Mouse (Mus musculus): ENCODE data around the gene Ankrd2. TPM values are rescaled to one million over a fixed set of nuclear protein-coding genes. Genes with fewer than 3 reads are reported as not detected.

Gene Ankrd2
- polyA plus RNA-seq, 1 experiment = 6.8 TPM

- Histone ChIP-seq H3K4me3 (ENCODE audit: extremely low read depth, insufficient read depth, insufficient read length) (no peak overlapping the region), H3K36me3 (ENCODE audit: control insufficient read depth, insufficient read depth, low read length) (no peaks in the 10 kb centered on the region), H3K27ac (ENCODE audit: insufficient read depth, low read length) (no peak overlapping the region), H3K27me3 (ENCODE audit: control insufficient read depth, insufficient read depth, low read length) (no peaks in the 10 kb centered on the region), H3K4me1 (ENCODE audit: control insufficient read depth, insufficient read depth, insufficient read length) (no peaks in the 10 kb centered on the region; the same call in 1 of the 2 replicates)
- DNase-seq (ENCODE audit: low read depth in 1 of 2, low spot score in 2 of 2) = no peak
- TF ChIP-seq CTCF (IDR thresholded peaks at IDR 0.05; ENCODE audit: extremely low read depth, insufficient read depth, insufficient read length, insufficient replicate concordance) = no peak
- 92% methylated on average over 1 of the region's 1 CpGs for WGBS
Measured at GRCm38 (mm10) chr19:41995483-41995882, 40.3 kb upstream of the Ankrd2 start.

- TF ChIP-seq CTCF (IDR thresholded peaks at IDR 0.05; ENCODE audit: extremely low read depth, insufficient read depth, insufficient read length, insufficient replicate concordance) (no peak), POLR2A (IDR thresholded peaks at IDR 0.05; ENCODE audit: low read depth, low read length) (no peak)
- no peaks in the 10 kb centered on the region for H3K27me3 ChIP-seq (ENCODE audit: control insufficient read depth, insufficient read depth, low read length)
- H3K4me1 ChIP-seq (ENCODE audit: control insufficient read depth, insufficient read depth, insufficient read length) = no peaks in the 10 kb centered on the region; the same call in 1 of the 2 replicates
- H3K36me3 ChIP-seq (ENCODE audit: control insufficient read depth, insufficient read depth, low read length) = no peaks in the 10 kb centered on the region
- no peak for DNase-seq (ENCODE audit: low read depth in 1 of 2, low spot score in 2 of 2)
- 92% methylated on average over 10 of the region's 10 CpGs for WGBS
- no peak overlapping the region for H3K4me3 ChIP-seq (ENCODE audit: extremely low read depth, insufficient read depth, insufficient read length)
- H3K27ac ChIP-seq (ENCODE audit: insufficient read depth, low read length) = no peak overlapping the region
Measured at GRCm38 (mm10) chr19:41997090-41997489, 38.7 kb upstream of the Ankrd2 start.

- Histone ChIP-seq H3K36me3 (ENCODE audit: control insufficient read depth, insufficient read depth, low read length) (no peaks in the 10 kb centered on the region), H3K27me3 (ENCODE audit: control insufficient read depth, insufficient read depth, low read length) (no peaks in the 10 kb centered on the region), H3K27ac (ENCODE audit: insufficient read depth, low read length) (no peak overlapping the region), H3K4me3 (ENCODE audit: extremely low read depth, insufficient read depth, insufficient read length) (no peak overlapping the region), H3K4me1 (ENCODE audit: control insufficient read depth, insufficient read depth, insufficient read length) (no peaks in the 10 kb centered on the region; the same call in 1 of the 2 replicates)
- no peak for DNase-seq (ENCODE audit: low read depth in 1 of 2, low spot score in 2 of 2)
- WGBS = 90% methylated on average over 9 of the region's 9 CpGs
- TF ChIP-seq POLR2A (IDR thresholded peaks at IDR 0.05; ENCODE audit: low read depth, low read length) = no peak
- TF ChIP-seq CTCF (IDR thresholded peaks at IDR 0.05; ENCODE audit: extremely low read depth, insufficient read depth, insufficient read length, insufficient replicate concordance) = no peak
Measured at GRCm38 (mm10) chr19:41998770-41999548, 36.8 kb upstream of the Ankrd2 start.

- Histone ChIP-seq H3K4me1 (ENCODE audit: control insufficient read depth, insufficient read depth, insufficient read length) (no peaks in the 10 kb centered on the region; the same call in 1 of the 2 replicates), H3K4me3 (ENCODE audit: extremely low read depth, insufficient read depth, insufficient read length) (no peak overlapping the region), H3K36me3 (ENCODE audit: control insufficient read depth, insufficient read depth, low read length) (no peaks in the 10 kb centered on the region), H3K27ac (ENCODE audit: insufficient read depth, low read length) (peak overlapping the region; percentile 48; the same call in 1 of the 2 replicates), H3K27me3 (ENCODE audit: control insufficient read depth, insufficient read depth, low read length) (no peaks in the 10 kb centered on the region)
- TF ChIP-seq POLR2A (IDR thresholded peaks at IDR 0.05; ENCODE audit: low read depth, low read length) (no peak), CTCF (IDR thresholded peaks at IDR 0.05; ENCODE audit: extremely low read depth, insufficient read depth, insufficient read length, insufficient replicate concordance) (no peak)
- WGBS = 78% methylated on average over 4 of the region's 4 CpGs
- no peak for DNase-seq (ENCODE audit: low read depth in 1 of 2, low spot score in 2 of 2)
Measured at GRCm38 (mm10) chr19:41999688-42000283, 36.0 kb upstream of the Ankrd2 start.

- DNase-seq (ENCODE audit: low read depth in 1 of 2, low spot score in 2 of 2) = no peak
- H3K36me3 ChIP-seq (ENCODE audit: control insufficient read depth, insufficient read depth, low read length) = no peaks in the 10 kb centered on the region
- WGBS = 82% methylated on average over 4 of the region's 4 CpGs
- H3K27ac ChIP-seq (ENCODE audit: insufficient read depth, low read length) = no peak overlapping the region
- TF ChIP-seq CTCF (IDR thresholded peaks at IDR 0.05; ENCODE audit: extremely low read depth, insufficient read depth, insufficient read length, insufficient replicate concordance) = no peak
- no peak for TF ChIP-seq POLR2A (IDR thresholded peaks at IDR 0.05; ENCODE audit: low read depth, low read length)
- peaks cover 2% of the 10 kb centered on the region; the same call in 1 of the 2 replicates for H3K4me1 ChIP-seq (ENCODE audit: control insufficient read depth, insufficient read depth, insufficient read length)
- H3K4me3 ChIP-seq (ENCODE audit: extremely low read depth, insufficient read depth, insufficient read length) = no peak overlapping the region
- no peaks in the 10 kb centered on the region for H3K27me3 ChIP-seq (ENCODE audit: control insufficient read depth, insufficient read depth, low read length)
Measured at GRCm38 (mm10) chr19:42000446-42000958, 35.3 kb upstream of the Ankrd2 start.

- peaks cover 6% of the 10 kb centered on the region; the same call in 1 of the 2 replicates for H3K4me1 ChIP-seq (ENCODE audit: control insufficient read depth, insufficient read depth, insufficient read length)
- TF ChIP-seq CTCF (IDR thresholded peaks at IDR 0.05; ENCODE audit: extremely low read depth, insufficient read depth, insufficient read length, insufficient replicate concordance) (no peak), POLR2A (IDR thresholded peaks at IDR 0.05; ENCODE audit: low read depth, low read length) (no peak)
- WGBS = 76% methylated on average over 12 of the region's 12 CpGs
- H3K27ac ChIP-seq (ENCODE audit: insufficient read depth, low read length) = no peak overlapping the region
- no peaks in the 10 kb centered on the region for H3K36me3 ChIP-seq (ENCODE audit: control insufficient read depth, insufficient read depth, low read length)
- H3K27me3 ChIP-seq (ENCODE audit: control insufficient read depth, insufficient read depth, low read length) = no peaks in the 10 kb centered on the region
- no peak for DNase-seq (ENCODE audit: low read depth in 1 of 2, low spot score in 2 of 2)
- H3K4me3 ChIP-seq (ENCODE audit: extremely low read depth, insufficient read depth, insufficient read length) = no peak overlapping the region
Measured at GRCm38 (mm10) chr19:42001253-42001980, 34.4 kb upstream of the Ankrd2 start.
